Mouse (Mus musculus) midbrain, embryonic 11.5 days (tissue): ENCODE measurements at regions not wholly inside any gene's neighbourhood (a gene's known extent, or its start where the extent isn't known, plus 50 kb on each side); places are given as distances from the start of the nearest gene placed in this dataset.

ENCODE experiments used
- ATAC-seq: fragments of 200-750 bp; cut with Nextera tagmentation; 2 replicates; pipeline ENCODE4 v1.8.0; 2017; ENCODE audit warnings: moderate TSS enrichment, moderate library complexity; ENCODE audit not compliant: low FRiP score
- DNase-seq: peaks from one replicate; pipeline ENCODE4 v3.0.0; 2015; ENCODE audit warnings: low spot score; ENCODE audit errors: missing footprints
- H3K27ac ChIP-seq: fragments of 300-500 bp; sonication (generic); 2 replicates; pipeline ENCODE4 v1.5.1; 2014; ENCODE audit warnings: low read depth, low read length
- H3K27me3 ChIP-seq: fragments of 300-500 bp; sonication (generic); 2 replicates; pipeline ENCODE4 v1.6.1; 2014; ENCODE audit warnings: mild to moderate bottlenecking, low read length, moderate library complexity, mixed read lengths; ENCODE audit not compliant: control insufficient read depth, insufficient read depth
- H3K36me3 ChIP-seq: fragments of 300-500 bp; sonication (generic); 2 replicates; pipeline ENCODE4 v1.6.1; 2014; ENCODE audit warnings: mild to moderate bottlenecking, low read length, moderate library complexity, mixed read lengths; ENCODE audit not compliant: control insufficient read depth, insufficient read depth
- H3K4me1 ChIP-seq: fragments of 300-500 bp; sonication (generic); 2 replicates; pipeline ENCODE4 v1.6.1; 2014; ENCODE audit warnings: low read length; ENCODE audit not compliant: control insufficient read depth, insufficient read depth
- H3K4me2 ChIP-seq: fragments of 300-500 bp; sonication (generic); 2 replicates; pipeline ENCODE4 v1.6.1; 2014; ENCODE audit warnings: mild to moderate bottlenecking, moderate library complexity
- H3K4me3 ChIP-seq: fragments of 300-500 bp; sonication (generic); 2 replicates; pipeline ENCODE4 v1.5.1; 2014; ENCODE audit warnings: low read depth, low read length
- H3K9ac ChIP-seq: fragments of 300-500 bp; sonication (generic); 2 replicates; pipeline ENCODE4 v1.6.1; 2014; ENCODE audit warnings: low read length
- H3K9me3 ChIP-seq: fragments of 300-500 bp; sonication (generic); 2 replicates; pipeline ENCODE4 v1.6.1; 2016; ENCODE audit warnings: low read length; ENCODE audit not compliant: control insufficient read depth
- WGBS: fragments of 180-500 bp; shearing (Covaris S2); extraction: QIAGEN DNeasy Blood & Tissue Kit; methylation state at CpG from one replicate; pipeline ENCODE4 v1.1.7; 2014; 5-methylcytosine and 5-hydroxymethylcytosine counted together

DNA sequence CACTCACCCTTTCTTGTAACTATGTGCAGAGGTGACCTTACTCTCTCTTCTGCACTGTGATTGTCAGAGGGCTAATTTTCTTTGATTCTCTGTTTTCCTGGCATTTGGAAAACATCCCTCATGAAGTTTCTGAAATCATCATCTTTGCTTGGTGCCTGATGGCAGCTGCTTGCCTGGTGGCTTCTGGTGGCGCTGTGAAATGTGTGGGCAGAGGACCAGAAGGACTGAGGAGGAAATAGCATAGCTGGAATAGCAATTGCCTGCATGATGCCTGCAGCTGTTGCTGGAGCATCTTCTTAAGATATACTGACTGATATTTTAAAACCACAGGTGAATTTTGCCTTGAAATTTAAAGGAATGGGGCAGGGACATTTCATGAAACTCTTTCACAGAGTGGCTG is 502.6 kb upstream of the Pkn2 start:
- Histone ChIP-seq H3K4me2 (no peak overlapping the region), H3K27ac (no peak overlapping the region), H3K4me3 (no peak overlapping the region), H3K27me3 (no peaks in the 10 kb centered on the region), H3K9me3 (no peaks in the 10 kb centered on the region), H3K4me1 (no peaks in the 10 kb centered on the region), H3K36me3 (no peaks in the 10 kb centered on the region), H3K9ac (no peak overlapping the region)
- 85% methylated on average over 1 of the region's 1 CpGs for WGBS
- ATAC-seq (no peak), DNase-seq (no peak)

DNA sequence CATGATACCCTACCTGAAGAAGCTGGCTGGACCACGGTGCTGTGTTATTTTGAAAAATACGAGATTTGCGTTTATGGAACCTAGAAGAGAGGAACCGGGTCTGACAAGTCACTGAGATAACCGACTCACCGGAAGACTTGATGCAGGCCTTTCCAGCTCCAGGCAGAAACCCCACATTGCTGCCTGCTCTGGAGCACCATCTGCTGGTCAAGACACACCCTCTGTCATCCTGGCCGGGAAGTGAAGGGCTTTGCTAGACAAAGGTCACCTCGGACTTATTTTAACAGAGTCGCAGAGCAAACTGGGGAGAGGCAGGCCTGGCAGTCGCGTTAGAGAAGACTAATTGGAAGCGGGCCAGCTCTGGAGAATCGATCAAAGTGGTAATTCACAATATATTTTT is 497.4 kb upstream of the Pkn2 start:
- no peak overlapping the region for H3K4me3 ChIP-seq
- H3K27ac ChIP-seq = no peak overlapping the region
- H3K36me3 ChIP-seq = no peaks in the 10 kb centered on the region
- no peak overlapping the region for H3K9ac ChIP-seq
- DNase-seq = peak; percentile 94
- WGBS = 20% methylated on average over 13 of the region's 13 CpGs
- peak; percentile 91 for ATAC-seq
- H3K9me3 ChIP-seq = no peaks in the 10 kb centered on the region
- H3K27me3 ChIP-seq = no peaks in the 10 kb centered on the region
- no peak overlapping the region for H3K4me2 ChIP-seq
- H3K4me1 ChIP-seq = no peaks in the 10 kb centered on the region

DNA sequence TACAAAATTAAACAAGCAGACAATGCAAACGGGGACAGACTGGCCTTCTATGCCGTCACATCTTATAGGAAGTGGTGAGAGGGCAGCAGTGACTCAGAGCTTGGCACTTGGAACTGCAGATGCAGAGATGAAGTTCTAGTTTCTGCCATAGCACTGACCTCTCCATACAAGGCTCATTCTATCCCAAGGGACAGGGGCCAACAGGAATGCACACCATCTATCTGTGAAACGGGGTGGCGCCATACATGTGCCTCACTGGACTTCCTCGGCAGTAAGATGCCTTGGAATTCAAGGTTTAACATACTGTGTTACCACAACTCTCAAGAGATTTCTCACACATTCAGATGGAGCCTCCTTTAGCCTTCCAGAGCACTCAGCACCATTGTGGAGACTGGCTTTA is 495.6 kb upstream of the Pkn2 start:
- no peaks in the 10 kb centered on the region for H3K27me3 ChIP-seq
- H3K9me3 ChIP-seq = no peaks in the 10 kb centered on the region
- H3K27ac ChIP-seq = no peak overlapping the region
- H3K4me1 ChIP-seq = no peaks in the 10 kb centered on the region
- DNase-seq (no peak), ATAC-seq (no peak)
- 90% methylated on average over 5 of the region's 5 CpGs for WGBS
- no peaks in the 10 kb centered on the region for H3K36me3 ChIP-seq
- no peak overlapping the region for H3K4me3 ChIP-seq
- H3K9ac ChIP-seq = no peak overlapping the region
- no peak overlapping the region for H3K4me2 ChIP-seq

DNA sequence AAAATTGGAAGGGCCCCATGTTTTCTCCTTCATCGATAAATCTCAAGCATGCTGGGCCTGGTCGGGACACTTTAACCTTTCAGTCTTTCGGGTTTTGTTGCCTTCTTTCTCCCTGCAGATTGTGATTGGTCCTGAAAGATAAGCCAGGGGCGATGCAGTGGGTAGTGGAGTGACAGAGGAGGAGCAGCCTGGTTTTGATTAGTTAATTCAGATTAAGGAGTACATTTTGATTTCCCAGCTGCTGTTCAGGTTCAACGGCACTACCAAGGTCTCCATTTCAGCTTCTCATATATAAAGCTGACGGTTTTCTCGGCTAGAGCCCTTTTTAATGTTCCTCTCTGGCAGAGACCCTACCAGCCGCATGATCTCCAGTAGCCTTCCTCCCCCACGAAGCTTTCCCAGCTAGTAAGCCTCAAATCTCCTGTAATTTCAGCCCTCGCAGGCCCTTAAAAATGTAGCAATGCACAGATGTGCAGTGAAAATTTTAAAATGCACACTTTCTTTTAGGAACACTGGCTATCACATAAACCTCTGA is 493.8 kb upstream of the Pkn2 start:
- H3K4me1 ChIP-seq = no peaks in the 10 kb centered on the region
- no peak overlapping the region for H3K4me3 ChIP-seq
- H3K4me2 ChIP-seq = no peak overlapping the region
- no peak overlapping the region for H3K9ac ChIP-seq
- H3K36me3 ChIP-seq = no peaks in the 10 kb centered on the region
- DNase-seq (no peak), ATAC-seq (no peak)
- H3K9me3 ChIP-seq = no peaks in the 10 kb centered on the region
- H3K27me3 ChIP-seq = no peaks in the 10 kb centered on the region
- H3K27ac ChIP-seq = no peak overlapping the region
- WGBS = 71% methylated on average over 10 of the region's 10 CpGs

DNA sequence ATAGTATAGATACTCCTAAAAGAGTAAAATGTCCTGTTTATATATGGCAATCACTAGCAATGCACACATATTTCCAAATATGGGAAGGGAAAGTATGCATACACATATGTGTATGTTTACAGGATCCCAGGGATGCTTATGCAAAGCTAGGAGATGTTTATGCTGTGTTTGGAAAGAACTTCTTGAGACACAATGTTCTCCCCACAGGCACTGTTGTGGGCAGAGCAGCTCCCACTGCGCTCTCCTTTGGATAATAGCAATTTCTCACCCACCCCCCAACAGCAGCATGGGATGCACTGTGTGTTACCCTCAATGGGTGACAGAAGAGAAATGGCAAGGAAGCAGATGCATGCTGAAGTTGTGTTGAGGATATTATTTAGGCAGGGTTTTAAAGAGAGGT is 491.7 kb upstream of the Pkn2 start:
- Histone ChIP-seq H3K9me3 (no peaks in the 10 kb centered on the region), H3K4me1 (no peaks in the 10 kb centered on the region), H3K27me3 (no peaks in the 10 kb centered on the region), H3K9ac (no peak overlapping the region), H3K4me3 (no peak overlapping the region), H3K4me2 (no peak overlapping the region), H3K27ac (no peak overlapping the region), H3K36me3 (no peaks in the 10 kb centered on the region)
- no peak for ATAC-seq
- DNase-seq = no peak
- 91% methylated on average over 1 of the region's 1 CpGs for WGBS

DNA sequence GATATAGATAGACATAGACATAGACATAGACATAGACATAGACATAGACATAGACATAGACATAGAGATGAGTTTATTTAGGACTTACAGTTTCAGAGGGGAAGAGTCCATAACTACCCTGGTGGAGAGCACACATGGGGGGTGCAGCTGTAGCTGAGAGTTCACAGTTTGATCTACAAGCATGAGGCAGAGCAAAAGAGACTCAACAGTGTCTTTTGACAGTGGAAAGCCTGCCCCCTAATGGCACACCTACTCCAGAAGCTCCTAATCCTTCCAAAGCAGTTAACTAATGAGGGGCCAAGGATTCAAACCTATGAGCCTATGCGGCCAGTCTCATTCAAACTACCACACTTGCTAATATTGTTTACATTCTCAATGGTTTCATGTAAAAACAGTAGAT is 487.2 kb upstream of the Pkn2 start:
- Histone ChIP-seq H3K9me3 (no peaks in the 10 kb centered on the region), H3K4me1 (no peaks in the 10 kb centered on the region), H3K36me3 (no peaks in the 10 kb centered on the region), H3K4me2 (no peak overlapping the region), H3K27me3 (no peaks in the 10 kb centered on the region), H3K9ac (no peak overlapping the region), H3K27ac (no peak overlapping the region), H3K4me3 (no peak overlapping the region)
- WGBS = 85% methylated on average over 1 of the region's 1 CpGs
- ATAC-seq (no peak), DNase-seq (no peak)

DNA sequence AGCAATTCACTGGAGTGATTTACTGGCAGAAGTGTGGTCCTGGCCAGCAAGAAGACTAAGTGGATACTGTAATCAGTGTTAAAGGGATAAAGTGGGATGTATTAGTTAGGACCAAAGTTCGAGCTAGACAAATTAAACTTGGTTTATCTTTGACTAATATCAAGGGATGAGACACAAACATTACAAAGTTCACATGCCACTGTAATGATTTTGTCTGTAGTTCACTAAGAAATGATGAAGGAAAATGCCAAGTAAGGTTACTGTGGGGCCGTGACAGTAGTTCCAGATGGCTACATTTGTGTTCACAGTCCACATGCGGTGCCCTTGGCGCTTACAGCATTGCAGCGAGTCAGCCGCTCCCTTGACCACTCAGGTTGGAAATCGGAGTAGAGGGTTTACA is 458.2 kb upstream of the Pkn2 start:
- Histone ChIP-seq H3K27me3 (no peaks in the 10 kb centered on the region), H3K4me1 (no peaks in the 10 kb centered on the region), H3K4me2 (no peak overlapping the region), H3K4me3 (no peak overlapping the region), H3K36me3 (no peaks in the 10 kb centered on the region), H3K27ac (no peak overlapping the region), H3K9ac (no peak overlapping the region), H3K9me3 (no peaks in the 10 kb centered on the region)
- WGBS = 94% methylated on average over 7 of the region's 7 CpGs
- no peak for DNase-seq
- ATAC-seq = no peak

DNA sequence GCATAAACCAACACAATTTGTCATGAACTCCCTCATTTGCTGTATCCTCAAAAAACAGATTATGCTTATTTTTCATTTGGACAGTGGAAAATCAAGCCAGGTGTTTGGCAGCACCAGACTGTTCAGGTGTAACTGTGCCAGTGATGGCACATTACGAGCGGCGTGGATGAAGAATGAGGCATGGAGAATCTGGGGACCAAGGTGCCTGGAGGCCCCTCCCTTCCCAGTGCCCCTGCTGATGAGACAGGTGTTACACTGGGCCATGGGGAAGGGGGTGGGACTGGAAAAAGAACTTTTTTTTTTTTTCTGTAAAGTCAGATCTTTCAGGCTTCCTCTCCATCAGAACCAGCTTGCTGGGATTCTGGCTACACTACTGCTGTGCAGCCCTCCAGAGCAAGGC is 451.5 kb upstream of the Pkn2 start:
- Histone ChIP-seq H3K27ac (no peak overlapping the region), H3K4me1 (no peaks in the 10 kb centered on the region), H3K4me2 (no peak overlapping the region), H3K4me3 (no peak overlapping the region), H3K36me3 (no peaks in the 10 kb centered on the region), H3K27me3 (no peaks in the 10 kb centered on the region), H3K9me3 (no peaks in the 10 kb centered on the region), H3K9ac (no peak overlapping the region)
- DNase-seq (no peak), ATAC-seq (no peak)
- WGBS = 88% methylated on average over 3 of the region's 3 CpGs

DNA sequence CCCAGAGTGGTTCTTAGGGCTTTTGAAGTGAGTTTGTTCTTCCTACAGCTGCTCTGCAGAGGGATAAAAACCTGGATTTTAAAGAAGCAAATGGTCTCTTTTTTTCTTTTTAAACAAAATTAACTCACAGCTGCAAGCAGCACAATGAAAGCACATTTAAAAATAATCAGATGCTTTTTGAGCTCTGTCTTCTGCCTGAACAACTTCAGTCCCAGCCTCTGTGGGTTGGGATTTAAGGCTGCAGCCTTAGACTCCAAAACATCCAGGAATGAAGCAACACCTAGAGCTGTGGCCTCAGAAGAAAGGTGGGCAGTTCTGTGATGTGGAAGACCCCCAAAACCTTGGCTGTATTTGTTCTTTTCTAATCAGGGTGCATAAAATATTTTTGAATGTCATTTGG is 446.7 kb upstream of the Pkn2 start:
- no peaks in the 10 kb centered on the region for H3K9me3 ChIP-seq
- no peak overlapping the region for H3K27ac ChIP-seq
- no peak overlapping the region for H3K4me2 ChIP-seq
- ATAC-seq = no peak
- no peak for DNase-seq
- no peak overlapping the region for H3K4me3 ChIP-seq
- H3K36me3 ChIP-seq = no peaks in the 10 kb centered on the region
- H3K27me3 ChIP-seq = no peaks in the 10 kb centered on the region
- H3K9ac ChIP-seq = no peak overlapping the region
- H3K4me1 ChIP-seq = no peaks in the 10 kb centered on the region

DNA sequence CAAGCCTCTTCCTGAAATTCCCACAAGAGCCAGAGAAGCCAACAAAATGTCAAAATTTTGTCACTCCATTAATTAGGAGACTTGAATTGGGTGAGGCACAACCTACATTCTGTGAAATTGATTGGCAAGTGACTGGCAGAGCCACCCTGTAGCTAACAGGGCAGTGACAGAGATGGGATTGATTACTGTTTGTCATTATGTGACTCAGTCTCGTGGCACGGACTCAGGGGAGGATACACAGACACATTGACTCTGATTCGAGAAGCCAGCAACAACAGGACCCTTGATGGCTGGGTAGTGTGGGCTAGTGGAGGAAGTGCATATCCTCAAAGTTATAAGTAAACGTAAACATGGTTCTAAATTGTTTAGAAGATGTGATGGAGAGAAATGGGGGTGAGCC is 445.8 kb upstream of the Pkn2 start:
- ATAC-seq = no peak
- Histone ChIP-seq H3K36me3 (no peaks in the 10 kb centered on the region), H3K4me2 (no peak overlapping the region), H3K9ac (no peak overlapping the region), H3K27ac (no peak overlapping the region), H3K4me3 (no peak overlapping the region), H3K27me3 (no peaks in the 10 kb centered on the region), H3K9me3 (no peaks in the 10 kb centered on the region), H3K4me1 (no peaks in the 10 kb centered on the region)
- 81% methylated on average over 4 of the region's 4 CpGs for WGBS
- no peak for DNase-seq
